Mouse (Mus musculus): ENCODE data around the gene Cdk6. TPM values are rescaled to one million over a fixed set of nuclear protein-coding genes. Genes with fewer than 3 reads are reported as not detected.
"Not testable (repeated sequence)": the region's sequence is repeated elsewhere in the genome, so short reads cannot be mapped to it uniquely, and the experiment has no call there.

Gene Cdk6
- polyA plus RNA-seq, 1 experiment, result 6.8 TPM

DNA sequence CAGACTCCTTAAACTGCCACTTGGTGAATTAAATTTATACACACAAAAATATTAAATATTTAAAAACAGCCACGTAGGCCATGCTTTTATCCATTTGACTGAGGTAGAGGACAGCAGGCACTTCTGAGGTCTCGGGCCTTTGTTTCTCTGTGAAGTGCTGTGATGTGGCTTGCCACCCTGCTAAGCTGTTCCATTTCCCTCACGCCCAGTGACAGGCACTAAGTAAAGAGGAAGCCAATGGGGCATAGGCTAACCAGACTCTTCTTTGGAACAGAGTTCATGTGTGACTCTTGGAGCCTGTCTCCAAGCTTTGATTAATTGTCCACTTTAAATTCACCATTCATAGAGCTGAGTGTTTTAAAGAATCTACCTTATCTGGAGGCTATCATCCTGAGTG, 79.5 kb downstream of the Cdk6 start:
- DNase-seq (ENCODE audit: low read depth), result no peak

- DNase-seq (ENCODE audit: low read depth), result peak; percentile 38
These were observed 91.9 kb downstream of the Cdk6 start for GRCm38 (mm10) chr5:3433131-3433700.

DNA sequence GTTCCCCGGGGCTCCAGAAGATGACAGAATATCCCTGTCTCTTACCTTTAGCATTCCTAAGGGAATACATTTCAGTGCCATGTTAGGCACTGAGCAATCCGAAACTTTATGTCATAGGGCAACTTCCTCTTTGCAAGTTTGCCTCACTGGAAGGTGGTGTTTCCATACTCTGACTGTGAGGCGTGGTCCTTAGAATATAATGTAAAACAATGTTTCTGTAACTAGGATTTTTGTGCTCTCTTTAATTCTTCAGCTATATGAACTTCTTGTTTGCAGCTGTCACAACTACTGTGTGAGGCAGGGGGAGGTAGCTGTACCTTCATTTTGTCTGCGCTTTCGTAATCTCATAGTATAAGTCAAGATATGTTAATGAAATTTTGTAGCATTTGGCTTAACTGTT, 92.8 kb downstream of the Cdk6 start:
- not testable (repeated sequence) for DNase-seq (ENCODE audit: low read depth)

GRCm38 (mm10) chr5:3438453-3439003, 97.2 kb downstream of the Cdk6 start:
- not testable (repeated sequence) for DNase-seq (ENCODE audit: low read depth)

DNA sequence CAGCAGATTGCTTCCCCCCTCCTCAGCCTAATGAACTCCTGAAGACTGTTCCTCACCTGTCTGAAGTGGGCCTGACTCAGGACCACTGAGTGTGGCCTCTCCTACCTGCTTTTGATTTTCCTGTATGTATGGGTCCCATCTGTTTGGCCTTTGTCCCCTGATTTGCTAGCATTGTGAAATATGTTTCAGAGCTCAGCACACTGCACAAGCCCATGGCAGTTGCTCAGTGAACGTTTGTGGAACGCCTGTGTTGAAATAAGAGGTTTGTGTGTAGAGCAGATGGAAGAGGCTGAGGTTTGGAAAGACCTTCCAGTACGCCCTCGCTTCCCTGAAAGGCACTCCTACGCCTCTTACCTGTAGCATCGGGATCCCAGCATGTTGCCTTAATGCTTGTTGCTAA, 98.1 kb downstream of the Cdk6 start:
- DNase-seq (ENCODE audit: low read depth), result not testable (repeated sequence)

- not testable (repeated sequence) for DNase-seq (ENCODE audit: low read depth)
These were observed 101.2 kb downstream of the Cdk6 start for GRCm38 (mm10) chr5:3442524-3442923.

DNA sequence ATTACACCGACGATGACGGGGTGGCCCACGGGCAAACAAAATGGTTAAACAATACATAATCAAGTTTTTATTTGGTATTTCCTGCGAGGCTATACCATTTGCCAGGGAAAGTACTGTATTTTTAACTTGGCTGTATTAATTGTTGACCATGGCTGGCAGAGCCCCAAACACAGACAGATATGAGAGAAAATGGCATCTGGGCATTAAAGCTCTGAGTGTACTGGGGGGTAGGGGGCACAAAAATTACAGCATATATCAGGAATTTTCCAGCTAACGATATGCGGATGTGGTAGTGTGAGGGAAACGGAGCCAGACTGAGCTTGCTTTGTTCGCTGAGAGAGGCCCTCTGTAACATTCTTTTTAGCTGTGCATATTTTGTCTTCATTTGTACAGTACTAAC, 109.9 kb downstream of the Cdk6 start:
- DNase-seq (ENCODE audit: low read depth), result not testable (repeated sequence)

DNA sequence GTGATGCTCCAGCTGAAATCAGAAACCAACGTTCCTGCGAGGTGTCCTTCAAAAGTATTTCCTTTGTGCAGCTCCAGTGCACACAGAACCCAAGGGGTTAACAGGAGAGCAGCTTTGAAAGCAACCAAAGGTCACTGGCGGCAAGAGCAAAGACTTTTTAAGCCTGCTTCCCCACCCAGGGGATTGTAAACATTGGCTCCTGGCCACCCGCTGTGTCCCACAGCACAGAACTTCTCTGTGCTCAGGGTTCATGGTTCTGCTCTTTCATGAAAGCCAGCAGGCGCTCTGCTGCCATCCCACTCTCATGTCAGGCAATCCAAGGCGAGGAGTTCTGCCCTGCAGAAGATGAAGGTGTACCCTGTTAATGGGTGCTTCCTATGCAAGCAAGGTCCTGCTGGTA, 112.7 kb downstream of the Cdk6 start:
- not testable (repeated sequence) for DNase-seq (ENCODE audit: low read depth)

DNA sequence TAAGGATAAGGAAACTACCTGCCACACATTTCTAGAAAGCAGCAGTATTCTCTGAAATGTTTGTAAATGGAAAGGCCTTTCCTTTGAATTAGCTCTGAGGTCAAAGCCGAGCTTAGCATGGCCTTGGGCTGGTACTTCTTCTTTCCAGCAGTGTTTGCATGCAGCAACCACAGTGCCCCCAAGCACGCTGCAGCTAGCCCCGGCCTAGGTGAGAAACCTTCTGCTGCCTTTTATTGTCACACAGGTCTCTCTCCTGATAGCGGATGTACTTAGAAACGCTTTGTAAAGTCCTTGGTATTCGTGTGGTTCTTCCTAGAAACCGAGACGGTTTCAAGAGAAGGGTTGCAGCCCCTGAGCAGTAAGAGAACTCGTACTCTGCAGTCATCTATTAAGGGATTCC, 119.6 kb downstream of the Cdk6 start:
- DNase-seq (ENCODE audit: low read depth), result no peak

DNA sequence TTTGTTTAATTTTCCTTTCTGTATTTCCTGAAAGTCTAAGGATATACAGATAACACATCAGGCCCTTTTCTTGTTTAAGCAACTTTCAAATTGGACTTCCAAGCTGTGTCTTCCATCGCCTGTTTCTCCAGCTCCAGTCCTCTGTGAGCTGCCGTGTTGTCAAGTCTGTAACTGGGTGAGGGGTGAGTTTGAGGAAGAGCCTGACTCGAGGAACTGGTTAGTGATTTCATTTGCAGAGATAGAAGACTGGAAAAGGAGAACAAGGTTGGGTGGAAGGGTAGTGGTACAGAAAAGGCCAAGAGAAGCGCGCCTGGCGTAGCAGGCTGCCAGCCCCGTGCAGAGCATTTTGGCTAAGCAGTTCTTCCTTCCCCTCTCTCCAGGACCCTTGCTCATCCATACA, 120.1 kb downstream of the Cdk6 start:
- DNase-seq (ENCODE audit: low read depth), result no peak

DNA sequence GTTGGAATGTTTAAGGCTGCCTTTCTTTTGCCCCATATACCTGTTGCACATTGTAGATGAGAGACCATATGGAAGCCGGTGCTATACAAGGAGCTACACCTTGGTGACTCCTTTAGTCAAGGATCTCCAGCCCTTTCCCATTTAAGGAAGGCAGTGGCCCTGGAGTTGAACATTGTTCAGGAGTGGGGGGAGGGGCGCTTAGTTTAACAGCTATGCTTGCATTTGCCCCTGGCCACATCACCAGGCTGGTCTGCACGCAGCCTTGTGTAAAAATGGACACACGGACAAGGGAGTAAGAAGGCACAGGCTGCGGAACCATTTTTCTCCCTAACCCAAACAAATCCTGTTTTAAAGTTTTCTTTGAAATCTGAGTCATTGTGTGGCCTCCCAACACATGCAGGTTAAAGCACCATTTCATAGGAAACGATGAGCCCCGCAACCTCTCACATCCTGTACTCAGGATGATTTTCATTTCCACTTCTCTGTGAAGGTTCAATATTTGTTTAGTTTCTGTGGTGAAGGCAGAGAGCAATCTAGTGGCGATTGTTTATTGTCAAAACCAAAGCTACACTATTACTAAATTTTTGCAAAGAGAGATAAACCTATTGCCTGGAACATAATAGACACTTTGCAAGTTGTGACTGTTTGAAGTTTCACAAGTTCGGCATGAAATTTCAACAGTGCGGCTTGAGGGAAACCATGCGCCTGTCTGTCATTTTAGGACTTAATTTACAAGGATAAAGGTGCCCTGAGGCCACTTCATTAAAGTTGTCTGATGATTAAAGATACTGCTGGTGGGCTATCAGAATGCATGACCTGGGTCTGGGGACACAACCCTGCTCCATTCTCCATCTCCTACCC, 121.8 kb downstream of the Cdk6 start:
- peak; percentile 66 for DNase-seq (ENCODE audit: low read depth)

DNA sequence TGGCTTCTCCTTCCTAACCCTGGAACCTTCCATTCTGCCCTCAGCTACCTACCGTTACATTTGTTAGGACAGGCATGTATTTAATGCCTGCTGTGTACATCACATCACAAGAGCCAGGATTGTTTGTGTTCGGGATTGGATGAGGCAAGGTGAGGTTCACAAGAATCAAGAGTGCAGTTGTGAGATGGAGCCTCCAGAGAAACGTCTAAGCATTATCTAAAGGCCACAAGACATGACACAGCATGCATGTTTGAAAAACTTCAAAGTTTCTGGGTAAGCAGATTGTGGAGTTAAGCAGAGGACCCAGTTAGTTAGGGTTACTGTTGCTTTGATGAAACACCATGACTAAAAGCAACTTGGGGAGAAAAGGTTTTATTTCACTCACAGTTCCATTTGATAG, 122.5 kb downstream of the Cdk6 start:
- DNase-seq (ENCODE audit: low read depth), result no peak

DNA sequence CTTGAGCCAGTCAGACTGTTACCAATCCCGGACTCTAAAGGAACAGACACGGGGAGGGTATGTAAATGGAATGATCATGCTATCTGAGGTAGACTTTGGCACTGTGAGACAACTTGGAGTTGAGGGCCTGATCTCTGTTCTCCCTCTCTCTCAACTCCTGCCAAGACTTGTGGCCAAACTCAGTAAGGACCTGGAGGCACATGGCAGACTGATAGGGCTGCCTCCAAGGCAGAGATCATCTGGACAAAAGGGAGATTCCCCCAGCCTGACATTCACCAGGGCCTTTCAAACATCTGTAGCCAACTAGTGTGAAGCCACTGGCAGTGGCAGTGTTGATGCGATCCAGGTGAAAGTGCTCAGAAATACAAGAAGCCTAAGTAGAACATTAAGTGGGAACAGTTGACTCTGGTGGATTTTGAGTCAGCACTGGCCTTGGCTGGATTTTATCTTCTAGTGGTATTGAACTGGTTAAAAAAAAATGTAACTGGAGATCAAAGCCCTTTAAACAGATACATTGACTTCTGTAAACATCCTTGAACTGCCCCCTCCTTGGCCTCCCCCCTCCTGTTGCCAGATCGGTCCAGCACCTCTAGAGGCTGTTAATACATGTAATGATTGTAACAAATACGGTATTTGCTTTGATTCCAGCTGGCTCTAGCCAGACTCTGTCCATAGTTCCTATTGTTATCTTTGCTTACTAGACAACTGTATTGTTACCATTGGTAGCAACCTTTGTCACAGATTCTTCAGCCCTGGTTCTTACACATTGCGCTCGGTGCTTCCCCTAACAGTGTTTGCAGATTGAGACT, 125.0 kb downstream of the Cdk6 start:
- DNase-seq (ENCODE audit: low read depth), result no peak

DNA sequence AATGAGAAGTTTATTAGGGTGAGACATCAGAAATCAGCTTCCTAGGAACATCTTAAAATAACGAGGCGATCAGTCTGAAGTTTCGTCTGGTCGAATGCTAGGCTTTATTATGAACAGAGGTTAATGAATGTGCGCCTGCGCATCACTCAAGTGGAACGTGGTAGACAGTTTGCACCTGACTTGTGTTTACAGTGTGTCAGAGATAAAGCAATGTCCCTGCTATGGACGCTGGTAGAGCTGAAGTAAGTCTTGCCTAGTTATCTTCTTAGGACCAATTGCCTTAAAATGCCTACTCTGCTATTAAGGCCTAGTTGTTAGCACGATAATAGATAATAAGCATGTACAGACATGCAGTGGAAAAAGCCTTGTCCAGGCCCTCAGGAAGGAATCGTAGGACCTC, 129.6 kb downstream of the Cdk6 start:
- DNase-seq (ENCODE audit: low read depth), result no peak

- DNase-seq (ENCODE audit: low read depth), result no peak
These were observed 131.2 kb downstream of the Cdk6 start for GRCm38 (mm10) chr5:3472311-3473156.

GRCm38 (mm10) chr5:3477711-3478110, 136.4 kb downstream of the Cdk6 start:
- DNase-seq (ENCODE audit: low read depth), result no peak

GRCm38 (mm10) chr5:3478216-3478615, 136.9 kb downstream of the Cdk6 start:
- DNase-seq (ENCODE audit: low read depth), result no peak

GRCm38 (mm10) chr5:3479016-3479795, 137.9 kb downstream of the Cdk6 start:
- no peak for DNase-seq (ENCODE audit: low read depth)

- no peak for DNase-seq (ENCODE audit: low read depth)
These were observed 139.5 kb downstream of the Cdk6 start for GRCm38 (mm10) chr5:3480637-3481395.

GRCm38 (mm10) chr5:3482474-3482873, 141.2 kb downstream of the Cdk6 start:
- DNase-seq (ENCODE audit: low read depth), result no peak
